Mouse (Mus musculus) heart, adult 2 months (tissue): ENCODE measurements around the gene Madcam1. TPM values are rescaled to one million over a fixed set of nuclear protein-coding genes. Genes with fewer than 3 reads are reported as not detected.

Experiments used
- DNase-seq, 2 experiments: peaks; one replicate each; pipeline ENCODE4 v3.0.0; 2021
- H3K27ac ChIP-seq: fragments of 200-600 bp; 2 replicates; pipeline ENCODE4 v1.8.1; 2022
- H3K27me3 ChIP-seq: fragments of 200-500 bp; 2 replicates; pipeline ENCODE4 v1.6.1; 2012; ENCODE audit warnings: mild to moderate bottlenecking, low read length, inconsistent platforms, mixed read lengths; ENCODE audit not compliant: control insufficient read depth, insufficient read depth
- H3K36me3 ChIP-seq: fragments of 200-500 bp; 2 replicates; pipeline ENCODE4 v1.6.1; 2012; ENCODE audit warnings: low read length, inconsistent platforms; ENCODE audit not compliant: control insufficient read depth, insufficient read depth
- H3K4me1 ChIP-seq: fragments of 200-500 bp; 2 replicates; pipeline ENCODE4 v1.6.1; 2011; ENCODE audit warnings: low read length; ENCODE audit not compliant: control insufficient read depth, insufficient read depth
- H3K4me3 ChIP-seq: fragments of 200-600 bp; 2 replicates; pipeline ENCODE4 v1.8.1; 2022
- H3K79me2 ChIP-seq: fragments of 200-500 bp; replicated peaks from 2 replicates; pipeline ENCODE4 v1.6.1; 2012; ENCODE audit warnings: mild to moderate bottlenecking, inconsistent platforms, low read length, moderate library complexity, mixed read lengths; ENCODE audit not compliant: control insufficient read depth, insufficient read depth
- H3K9ac ChIP-seq: fragments of 200-500 bp; 2 replicates; pipeline ENCODE4 v1.6.1; 2012; ENCODE audit warnings: low read depth, mild to moderate bottlenecking, control low read depth, inconsistent platforms, low read length, mixed read lengths
- CTCF ChIP-seq: fragments of 200-600 bp; IDR thresholded peaks from 2 replicates; pipeline ENCODE4 v1.8.1; 2022; ENCODE audit warnings: antibody characterized with exemption, mild to moderate bottlenecking, moderate library complexity
- EP300 ChIP-seq: fragments of 200-500 bp; IDR thresholded peaks from 2 replicates; pipeline ENCODE4 v1.6.1; 2011; ENCODE audit warnings: low read depth, low read length, control low read depth; ENCODE audit not compliant: insufficient read depth
- POLR2A ChIP-seq: fragments of 200-500 bp; IDR thresholded peaks from 2 replicates; pipeline ENCODE4 v1.6.1; 2011; ENCODE audit warnings: mild to moderate bottlenecking, low read depth, low read length, control low read depth; ENCODE audit not compliant: insufficient read depth
- WGBS: fragments of 180-500 bp; shearing (Covaris S2); methylation state at CpG from one replicate; pipeline ENCODE4 v1.1.7; 2018; 5-methylcytosine and 5-hydroxymethylcytosine counted together
- intact Hi-C: fragments of 180-260 bp; cut with DNase I; formaldehyde crosslinking; loops from one replicate; pipeline ENCODE4 v1.15.1; 2025
- polyA plus RNA-seq: library from polyadenylated mRNA; depleted of rRNA; stranded (reverse); fragments of >200 nt; gene quantifications from 2 replicates; pipeline ENCODE4 v1.2.3, GENCODE M21; 2012
- total RNA-seq, 2 experiments: library from RNA; stranded (reverse); gene quantifications; 2 replicates each; pipeline ENCODE4 v1.2.3; 2021

Gene Madcam1
- total and polyA plus RNA-seq, 3 experiments = not detected

DNA sequence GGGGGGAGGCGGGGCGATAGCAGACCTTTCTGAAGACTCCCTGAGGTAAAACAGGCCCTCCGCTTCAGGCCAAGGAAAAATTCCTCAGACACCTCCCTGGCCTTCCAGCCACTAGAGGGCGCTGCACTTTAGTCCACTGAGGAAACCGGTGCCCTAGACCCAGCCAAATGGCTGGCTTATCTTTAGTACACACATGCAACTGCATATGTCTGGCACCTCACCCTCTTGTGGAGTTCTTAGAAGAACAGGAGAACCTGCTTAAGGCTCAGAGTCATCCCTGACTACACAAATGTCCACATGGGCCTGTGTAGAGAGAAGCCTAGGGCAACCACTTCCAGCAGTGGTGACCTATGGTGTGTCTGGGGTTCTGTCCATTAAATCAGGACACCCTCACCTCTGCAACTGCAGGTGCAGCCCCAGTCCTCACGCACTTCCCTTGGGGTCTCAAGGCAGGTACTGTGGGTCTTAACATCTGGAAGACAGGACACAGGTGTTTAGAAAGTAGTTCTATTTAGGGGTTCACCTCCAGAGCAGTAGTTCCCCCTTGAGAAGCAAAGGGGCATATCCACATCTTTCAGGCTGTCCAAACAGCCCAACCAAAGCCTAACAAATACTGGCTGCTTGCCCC is 48.3 kb downstream of the Madcam1 start:
- DNase-seq = peak; percentile 73 to 82
- Histone ChIP-seq H3K4me1 (peaks cover 5% of the 10 kb centered on the region), H3K79me2 (no peaks in the 10 kb centered on the region), H3K9ac (no peak overlapping the region), H3K36me3 (no peaks in the 10 kb centered on the region), H3K4me3 (no peak overlapping the region), H3K27ac (no peak overlapping the region), H3K27me3 (peaks cover 4% of the 10 kb centered on the region; the same call in 1 of the 2 replicates)
- 16% methylated on average over 4 of the region's 6 CpGs for WGBS
- TF ChIP-seq EP300 = 0 out of 2 replicates have a peak, but pooled peaks have one; percentile 30
- TF ChIP-seq CTCF = peak; percentile 65
- TF ChIP-seq POLR2A = no peak; the same call in 1 of the 2 replicates
- intact Hi-C loops = no loop called here

DNA sequence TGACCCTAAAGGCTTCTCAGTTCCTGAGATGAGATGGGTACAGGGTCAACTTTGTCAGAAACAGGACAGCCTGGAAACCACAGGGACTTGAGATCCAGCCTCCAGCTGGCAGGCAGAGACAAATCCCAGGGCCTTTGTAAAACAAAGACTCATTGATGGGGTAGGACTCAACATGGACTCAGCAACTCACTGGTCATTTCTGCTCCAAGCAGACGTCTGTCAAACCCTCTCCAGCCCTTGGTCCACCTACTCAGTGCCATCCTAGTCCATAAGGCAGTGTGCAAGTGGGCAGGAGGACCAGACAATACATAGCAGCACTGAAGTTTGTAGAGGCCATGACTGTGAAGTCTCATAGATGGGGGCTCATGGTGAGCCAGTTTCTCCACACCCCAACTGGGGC is 48.8 kb downstream of the Madcam1 start:
- TF ChIP-seq CTCF = no peak
- no peak for TF ChIP-seq POLR2A
- TF ChIP-seq EP300 = no peak; the same call in 1 of the 2 replicates
- Histone ChIP-seq H3K36me3 (no peaks in the 10 kb centered on the region), H3K27ac (no peak overlapping the region), H3K4me1 (peaks cover 5% of the 10 kb centered on the region), H3K79me2 (no peaks in the 10 kb centered on the region), H3K9ac (no peak overlapping the region), H3K4me3 (no peak overlapping the region), H3K27me3 (peaks cover 4% of the 10 kb centered on the region; the same call in 1 of the 2 replicates)
- DNase-seq = no peak
- intact Hi-C loops = no loop called here
- 19% methylated on average over 1 of the region's 1 CpGs for WGBS

DNA sequence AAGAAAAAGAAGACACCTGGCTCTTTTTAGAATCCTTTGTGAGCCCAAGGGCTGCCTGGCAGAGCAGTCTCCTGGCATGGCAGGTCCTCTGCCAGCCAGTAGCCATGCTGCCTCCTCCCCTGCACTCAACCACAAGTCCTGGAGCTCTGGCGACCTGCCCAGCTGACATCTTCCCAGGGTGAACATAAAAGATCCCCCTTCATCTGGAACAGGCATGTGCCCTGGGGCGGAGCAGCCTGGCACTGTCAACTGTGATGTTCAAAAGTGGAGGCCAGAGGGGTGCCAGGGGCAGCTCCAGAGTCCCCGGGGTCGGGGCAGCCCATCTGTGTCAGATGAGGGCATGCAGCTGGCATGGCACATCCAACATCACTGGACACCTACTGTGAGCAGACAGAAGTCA is 50.6 kb downstream of the Madcam1 start:
- Histone ChIP-seq H3K79me2 (no peaks in the 10 kb centered on the region), H3K27ac (no peak overlapping the region), H3K9ac (no peak overlapping the region), H3K36me3 (no peaks in the 10 kb centered on the region), H3K4me3 (no peak overlapping the region), H3K27me3 (peaks cover 4% of the 10 kb centered on the region; the same call in 1 of the 2 replicates), H3K4me1 (peaks cover 3% of the 10 kb centered on the region; the same call in 1 of the 2 replicates)
- no peak for DNase-seq
- 53% methylated on average over 4 of the region's 4 CpGs for WGBS
- intact Hi-C loops = no loop called here
- TF ChIP-seq EP300 = no peak
- no peak for TF ChIP-seq CTCF
- TF ChIP-seq POLR2A = no peak

DNA sequence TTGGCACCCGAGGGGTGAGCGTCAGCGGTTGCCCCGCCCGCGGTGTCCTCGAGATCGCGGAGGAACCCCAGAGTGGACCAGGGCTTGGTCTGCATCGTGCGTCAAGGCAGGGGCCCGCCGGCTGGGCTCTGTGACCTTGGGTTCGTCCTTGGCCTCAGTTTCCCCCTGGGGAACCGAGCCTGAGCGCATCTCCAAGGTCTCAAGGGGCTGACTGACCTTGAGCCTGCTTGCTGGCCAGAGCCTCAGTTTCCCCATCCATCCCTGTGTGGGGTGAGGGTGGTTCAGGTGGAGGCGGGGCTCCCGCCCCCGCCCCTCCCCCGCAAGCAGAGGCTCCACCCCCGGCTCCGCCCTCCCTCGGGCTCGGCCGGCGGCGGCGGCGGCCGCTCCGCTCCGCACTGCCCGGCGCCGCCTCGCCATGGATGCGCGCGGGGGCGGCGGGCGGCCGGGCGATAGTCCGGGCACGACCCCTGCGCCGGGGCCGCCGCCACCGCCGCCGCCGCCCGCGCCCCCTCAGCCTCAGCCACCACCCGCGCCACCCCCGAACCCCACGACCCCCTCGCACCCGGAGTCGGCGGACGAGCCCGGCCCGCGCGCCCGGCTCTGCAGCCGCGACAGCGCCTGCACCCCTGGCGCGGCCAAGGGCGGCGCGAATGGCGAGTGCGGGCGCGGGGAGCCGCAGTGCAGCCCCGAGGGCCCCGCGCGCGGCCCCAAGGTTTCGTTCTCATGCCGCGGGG is 52.1 kb downstream of the Madcam1 start, which contains the start of gene Hcn2:
TSS of gene Hcn2 (plus strand) at position 381 of the 734 bp plus-strand sequence.
- Histone ChIP-seq H3K4me3 (peak within 1 kb of the TSS; percentile 44), H3K4me1 (peaks cover 3% of the 10 kb centered on the region; the same call in 1 of the 2 replicates), H3K27ac (no peak within 1 kb of the TSS), H3K36me3 (no peaks in the 10 kb centered on the region), H3K79me2 (no peaks in the 10 kb centered on the region), H3K9ac (peak within 1 kb of the TSS; percentile 28), H3K27me3 (peaks cover 4% of the 10 kb centered on the region; the same call in 1 of the 2 replicates)
- no peak for DNase-seq
- 2% methylated on average over 51 of the region's 91 CpGs for WGBS
- intact Hi-C loops = no loop called here
- TF ChIP-seq POLR2A = no peak
- no peak for TF ChIP-seq EP300
- no peak for TF ChIP-seq CTCF

DNA sequence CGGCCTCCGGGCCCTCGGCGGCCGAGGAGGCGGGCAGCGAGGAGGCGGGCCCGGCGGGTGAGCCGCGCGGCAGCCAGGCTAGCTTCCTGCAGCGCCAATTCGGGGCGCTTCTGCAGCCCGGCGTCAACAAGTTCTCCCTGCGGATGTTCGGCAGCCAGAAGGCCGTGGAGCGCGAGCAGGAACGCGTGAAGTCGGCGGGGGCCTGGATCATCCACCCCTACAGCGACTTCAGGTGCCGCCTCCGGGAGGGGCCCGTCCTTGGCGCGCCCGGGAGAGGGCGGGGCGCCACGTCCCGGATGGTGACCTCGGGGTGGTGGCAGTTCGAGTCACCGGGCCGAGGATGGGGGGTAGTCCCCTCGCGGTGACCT is 52.6 kb downstream of the Madcam1 start:
- intact Hi-C loops = no loop called here
- Histone ChIP-seq H3K9ac (peak overlapping the region; percentile 28), H3K4me3 (peak overlapping the region; percentile 44), H3K27ac (no peak overlapping the region), H3K27me3 (peaks cover 4% of the 10 kb centered on the region; the same call in 1 of the 2 replicates), H3K79me2 (no peaks in the 10 kb centered on the region), H3K36me3 (no peaks in the 10 kb centered on the region), H3K4me1 (peaks cover 3% of the 10 kb centered on the region; the same call in 1 of the 2 replicates)
- TF ChIP-seq CTCF = no peak
- TF ChIP-seq EP300 = no peak
- no peak for TF ChIP-seq POLR2A
- no peak for DNase-seq
- WGBS = under 1% methylated on average over 43 of the region's 44 CpGs
